Mouse (Mus musculus): ENCODE measurements around the gene Adssl1. TPM values are rescaled to one million over a fixed set of nuclear protein-coding genes. Genes with fewer than 3 reads are reported as not detected.

The Adssl1 gene
- polyA plus RNA-seq, 1 experiment = 34.5 TPM

GRCm38 (mm10) chr12:112683351-112683750 is 63.5 kb downstream of the Adssl1 start:
- Histone ChIP-seq H3K27ac (replicated peaks; ENCODE audit: low read depth, low read length) (no peak overlapping the region), H3K4me1 (ENCODE audit: control insufficient read depth, insufficient read depth, insufficient read length, low read length) (no peaks in the 10 kb centered on the region), H3K4me3 (ENCODE audit: insufficient read depth, low read depth, low read length) (no peak overlapping the region)

- H3K4me1 ChIP-seq (ENCODE audit: control insufficient read depth, insufficient read depth, insufficient read length, low read length) = peaks cover 4% of the 10 kb centered on the region; the same call in 1 of the 2 replicates
- H3K4me3 ChIP-seq (ENCODE audit: insufficient read depth, low read depth, low read length) = no peak overlapping the region; the same call in 1 of the 2 replicates
- H3K27ac ChIP-seq (replicated peaks; ENCODE audit: low read depth, low read length) = no peak overlapping the region
Observed at GRCm38 (mm10) chr12:112688458-112688857, 68.6 kb downstream of the Adssl1 start.

Other genes starting within 250 kb of the Adssl1 start
- 130 and 140 TPM in 2 replicates for gene A530016L24Rik, start 130.6 kb upstream of the Adssl1 start, polyA plus RNA-seq (2012; ENCODE audit: insufficient read depth, insufficient read length, missing spikeins)
- gene Tmem179, start 103.3 kb upstream of the Adssl1 start, polyA plus RNA-seq (2012; ENCODE audit: insufficient read depth, insufficient read length, missing spikeins) = not detected in 2 replicates
- gene Inf2, start 31.3 kb upstream of the Adssl1 start, polyA plus RNA-seq (2012; ENCODE audit: insufficient read depth, insufficient read length, missing spikeins) = 12.9 and 13.5 TPM in 2 replicates
- 36.7 and 42.7 TPM in 2 replicates for gene Siva1, start 24.6 kb downstream of the Adssl1 start, polyA plus RNA-seq (2012; ENCODE audit: insufficient read depth, insufficient read length, missing spikeins)
- 31.5 and 38.8 TPM in 2 replicates for gene Akt1, start 54.8 kb downstream of the Adssl1 start, polyA plus RNA-seq (2012; ENCODE audit: insufficient read depth, insufficient read length, missing spikeins)
- 0.58 and 0.75 TPM in 2 replicates for gene Zbtb42, start 58.8 kb downstream of the Adssl1 start, polyA plus RNA-seq (2012; ENCODE audit: insufficient read depth, insufficient read length, missing spikeins)
- gene Cep170b, start 100.4 kb downstream of the Adssl1 start, polyA plus RNA-seq (2012; ENCODE audit: insufficient read depth, insufficient read length, missing spikeins) = 1.6 and 1.8 TPM in 2 replicates
- 7.5 and 9.4 TPM in 2 replicates for gene Pld4, start 140.6 kb downstream of the Adssl1 start, polyA plus RNA-seq (2012; ENCODE audit: insufficient read depth, insufficient read length, missing spikeins)
- 2.9 and 3.2 TPM in 2 replicates for gene Ahnak2, start 182.6 kb downstream of the Adssl1 start, polyA plus RNA-seq (2012; ENCODE audit: insufficient read depth, insufficient read length, missing spikeins)
- gene Clba1, start 188.9 kb downstream of the Adssl1 start, polyA plus RNA-seq (2012; ENCODE audit: insufficient read depth, insufficient read length, missing spikeins) = 0.63 and 1.7 TPM in 2 replicates
- 3.1 and 5.5 TPM in 2 replicates for gene Cdca4, start 209.4 kb downstream of the Adssl1 start, polyA plus RNA-seq (2012; ENCODE audit: insufficient read depth, insufficient read length, missing spikeins)
- gene Gpr132, start 248.2 kb downstream of the Adssl1 start, polyA plus RNA-seq (2012; ENCODE audit: insufficient read depth, insufficient read length, missing spikeins) = not detected in 2 replicates